Comparison of ENCODE assay signal across 8 mouse cellular contexts in the genomic region with DNA sequence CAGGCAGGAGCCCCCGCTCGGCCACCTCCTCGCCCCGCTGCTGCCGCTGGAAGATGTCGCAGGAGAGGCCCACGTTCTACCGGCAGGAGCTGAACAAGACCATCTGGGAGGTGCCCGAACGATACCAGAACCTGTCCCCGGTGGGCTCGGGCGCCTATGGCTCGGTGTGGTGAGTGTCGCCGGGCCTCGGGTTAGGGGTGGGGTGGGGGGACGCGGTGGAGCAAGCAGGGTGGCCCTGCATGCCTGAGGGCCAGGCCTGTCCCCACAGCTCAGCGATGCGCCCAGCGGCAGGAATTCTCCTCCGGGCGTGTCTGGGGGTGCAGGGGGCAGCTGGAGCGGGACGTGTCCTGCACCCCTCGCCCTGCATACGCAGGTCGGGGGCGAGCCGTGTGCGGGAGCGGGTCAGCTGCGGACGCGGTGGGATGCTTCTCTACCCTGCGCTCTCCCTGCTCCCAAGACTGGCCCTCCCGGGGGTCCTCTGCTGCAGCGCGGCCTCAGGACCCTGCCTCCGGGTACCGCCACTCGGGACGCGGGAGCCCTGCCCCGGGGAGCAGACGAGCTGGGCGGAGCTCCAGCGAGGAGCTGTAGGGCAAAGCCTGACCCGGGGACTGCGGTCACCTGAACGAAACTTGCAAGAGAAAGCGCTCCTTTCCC. TPM values are rescaled to one million over a fixed set of nuclear protein-coding genes. Genes with fewer than 3 reads are reported as not detected.
DNase-seq lines count a peak whose midpoint lies in the region; ATAC-seq and TF ChIP-seq lines count a peak whose summit lies in the region.

No protein-coding gene starts in this region.

- H3K9ac ChIP-seq in limb, embryonic 13.5 days = peak overlapping the region; percentile 96
- peak overlapping the region; percentile 96 for H3K9ac ChIP-seq in midbrain, embryonic 16.5 days (ENCODE audit: low read depth, low read length)
- peak overlapping the region; percentile 86 for H3K9ac ChIP-seq in stomach, embryonic 14.5 days (replicated peaks; ENCODE audit: low read depth, low read length)

- peak overlapping the region; percentile 96 for H3K27ac ChIP-seq in layer of hippocampus, adult 2 months
- peak overlapping the region; percentile 95 for H3K27ac ChIP-seq in limb, embryonic 13.5 days
- peak overlapping the region; percentile 96 for H3K27ac ChIP-seq in midbrain, embryonic 16.5 days (ENCODE audit: low read length)
- peak overlapping the region; percentile 96 for H3K27ac ChIP-seq in stomach, embryonic 14.5 days (ENCODE audit: low read length)

- H3K4me3 ChIP-seq in layer of hippocampus, adult 2 months = peak overlapping the region; percentile 97
- peak overlapping the region; percentile 97 for H3K4me3 ChIP-seq in limb, embryonic 13.5 days
- peak overlapping the region; percentile 99 for H3K4me3 ChIP-seq in midbrain, embryonic 16.5 days (ENCODE audit: low read depth, low read length)
- peak overlapping the region; percentile 99 for H3K4me3 ChIP-seq in stomach, embryonic 14.5 days (ENCODE audit: low read depth, low read length)

- H3K4me2 ChIP-seq in limb, embryonic 13.5 days (replicated peaks) = peak overlapping the region; percentile 76
- H3K4me2 ChIP-seq in midbrain, embryonic 16.5 days (ENCODE audit: low read length) = peak overlapping the region; percentile 82
- H3K4me2 ChIP-seq in stomach, embryonic 14.5 days (replicated peaks; ENCODE audit: low read depth, low read length) = peak overlapping the region; percentile 79

- no peak for TF ChIP-seq POLR2A in brain, embryonic 14.5 days (IDR thresholded peaks at IDR 0.05; ENCODE audit: borderline replicate concordance, extremely low read depth, insufficient read depth, insufficient read length, poor library complexity, severe bottlenecking)

- peaks cover 13% of the 10 kb centered on the region for H3K27me3 ChIP-seq in limb, embryonic 13.5 days
- peaks cover 2% of the 10 kb centered on the region; the same call in 1 of the 2 replicates for H3K27me3 ChIP-seq in midbrain, embryonic 16.5 days (ENCODE audit: control insufficient read depth, insufficient read depth, low read depth, low read length)
- H3K27me3 ChIP-seq in stomach, embryonic 14.5 days (ENCODE audit: control insufficient read depth, insufficient read depth, low read length) = 0 out of 2 replicates have a peak, but pooled peaks cover 2% of the 10 kb centered on the region

- no peaks in the 10 kb centered on the region for H3K9me3 ChIP-seq in limb, embryonic 13.5 days
- no peaks in the 10 kb centered on the region for H3K9me3 ChIP-seq in midbrain, embryonic 16.5 days (replicated peaks; ENCODE audit: control insufficient read depth, low read length, poor library complexity, severe bottlenecking)
- H3K9me3 ChIP-seq in stomach, embryonic 14.5 days (ENCODE audit: control insufficient read depth, low read depth, low read length) = no peaks in the 10 kb centered on the region

- peak; percentile 59 for ATAC-seq in erythroid progenitor cell, adult 5-6 weeks (replicated peaks; ENCODE audit: low FRiP score, poor library complexity, severe bottlenecking)
- ATAC-seq in limb, embryonic 13.5 days (ENCODE audit: low FRiP score, low read depth) = peak; percentile 22; the same call in 1 of the 2 replicates
- ATAC-seq in midbrain, embryonic 16.5 days = peak; percentile 68
- peak; percentile 17; the same call in 1 of the 2 replicates for ATAC-seq in stomach, embryonic 14.5 days (ENCODE audit: insufficient number of reproducible peaks, insufficient read depth, low FRiP score, low read depth)

- H3K4me1 ChIP-seq in limb, embryonic 13.5 days = peaks cover 46% of the 10 kb centered on the region
- H3K4me1 ChIP-seq in midbrain, embryonic 16.5 days (ENCODE audit: control insufficient read depth, insufficient read depth, low read length) = peaks cover 30% of the 10 kb centered on the region
- peaks cover 31% of the 10 kb centered on the region for H3K4me1 ChIP-seq in stomach, embryonic 14.5 days (ENCODE audit: control insufficient read depth, insufficient read depth, low read length)

- intact Hi-C loops in heart, postnatal 36 days (cut with DNase I) = loop anchor here (1.0 to 5.0 kb wide), 3 partner anchors 50 to 235 kb away; no protein-coding TSS in a partner anchor

- WGBS in limb, embryonic 13.5 days = under 1% methylated on average over 52 of the region's 53 CpGs
- 1% methylated on average over 45 of the region's 53 CpGs for WGBS in midbrain, embryonic 16.5 days
- 1% methylated on average over 52 of the region's 53 CpGs for WGBS in stomach, embryonic 14.5 days

- TF ChIP-seq CTCF in layer of hippocampus, adult 2 months (conservative IDR thresholded peaks at IDR 0.05) = no peak; the same call in 1 of the 2 replicates
- TF ChIP-seq CTCF in brain, embryonic 14.5 days (IDR thresholded peaks at IDR 0.05; ENCODE audit: borderline replicate concordance, extremely low read depth, insufficient read depth, insufficient read length) = no peak

- no peaks in the 10 kb centered on the region for H3K36me3 ChIP-seq in limb, embryonic 13.5 days
- H3K36me3 ChIP-seq in midbrain, embryonic 16.5 days (ENCODE audit: control insufficient read depth, insufficient read depth, low read length) = no peaks in the 10 kb centered on the region
- H3K36me3 ChIP-seq in stomach, embryonic 14.5 days (ENCODE audit: control insufficient read depth, insufficient read depth, low read length) = no peaks in the 10 kb centered on the region; the same call in 1 of the 2 replicates

- DNase-seq in layer of hippocampus, adult 2 months (ENCODE audit: low spot score in 2 of 2) = no peak
- DNase-seq in layer of hippocampus, adult 11-12 months (ENCODE audit: low spot score) = no peak
- peak; percentile 55 for DNase-seq in brain, embryonic 14.5 days (ENCODE audit: low read depth)
- peak; percentile 58 to 70 for DNase-seq in heart, postnatal 36 days

RNA-seq across cellular contexts. Expression of gene Mapk14, which starts 0.7 kb away (rescaled TPM):
- total RNA-seq in layer of hippocampus, adult 2 months (2021) = 10 to 100 TPM; 70.6 to 82.7 TPM
- polyA plus RNA-seq in brain, embryonic 14.5 days (2012; rRNA removed) = 64.7 and 66.2 TPM in 2 replicates
- 53.7 and 58.7 TPM in 2 replicates for total RNA-seq in erythroid progenitor cell, adult 5-6 weeks (2015; ENCODE audit: low replicate concordance)
- total RNA-seq in erythroid progenitor cell, adult 5-6 weeks (2017; ENCODE audit: low replicate concordance) = 63.1 and 64.9 TPM in 2 replicates
- total RNA-seq in heart, postnatal 36 days (2021) = 10 to 100 TPM; 49.6 to 54.5 TPM
- 37.1 and 37.8 TPM in 2 replicates for polyA plus RNA-seq in limb, embryonic 13.5 days (2015; fragmentation: Nextera tagmentation; extraction: Ambion mirVana)
- polyA plus RNA-seq in midbrain, embryonic 16.5 days (2015; fragmentation: Nextera tagmentation; extraction: Ambion mirVana) = 23.2 TPM in 2 replicates
- 51.9 and 53.4 TPM in 2 replicates for polyA plus RNA-seq in stomach, embryonic 14.5 days (2014; fragmentation: Nextera tagmentation; extraction: Ambion mirVana)

RNA-seq across cellular contexts. Expression of gene Slc26a8, which starts 1.8 kb away (rescaled TPM):
- total RNA-seq in layer of hippocampus, adult 2 months (2021) = 1 to 10 TPM; 6.3 to 6.9 TPM
- polyA plus RNA-seq in brain, embryonic 14.5 days (2012; rRNA removed) = 3.1 and 3.2 TPM in 2 replicates
- 5.0 TPM in 1 of 2 replicates, not detected in the other for total RNA-seq in erythroid progenitor cell, adult 5-6 weeks (2015; ENCODE audit: low replicate concordance)
- 1.3 and 3.9 TPM in 2 replicates for total RNA-seq in erythroid progenitor cell, adult 5-6 weeks (2017; ENCODE audit: low replicate concordance)
- under 1 TPM; 0.33 to 0.57 TPM for total RNA-seq in heart, postnatal 36 days (2021)
- polyA plus RNA-seq in limb, embryonic 13.5 days (2015; fragmentation: Nextera tagmentation; extraction: Ambion mirVana) = 0.98 and 1.2 TPM in 2 replicates
- 1.6 and 2.1 TPM in 2 replicates for polyA plus RNA-seq in midbrain, embryonic 16.5 days (2015; fragmentation: Nextera tagmentation; extraction: Ambion mirVana)
- polyA plus RNA-seq in stomach, embryonic 14.5 days (2014; fragmentation: Nextera tagmentation; extraction: Ambion mirVana) = 0.94 and 1.9 TPM in 2 replicates

RNA-seq across cellular contexts. Expression of gene AC170998.1, which starts 34.1 kb away (rescaled TPM):
- total RNA-seq in layer of hippocampus, adult 2 months (2021) = 1 to 10 TPM; 2.7 to 5.5 TPM
- polyA plus RNA-seq in brain, embryonic 14.5 days (2012; rRNA removed) = 0.53 and 0.89 TPM in 2 replicates
- total RNA-seq in erythroid progenitor cell, adult 5-6 weeks (2015; ENCODE audit: low replicate concordance) = 2.1 TPM in 1 of 2 replicates, not detected in the other
- total RNA-seq in erythroid progenitor cell, adult 5-6 weeks (2017; ENCODE audit: low replicate concordance) = 13.0 TPM in 1 of 2 replicates, not detected in the other
- total RNA-seq in heart, postnatal 36 days (2021) = under 1 TPM in 1 of 2 experiments, not detected in 1; 0.62 TPM
- 3.2 and 3.7 TPM in 2 replicates for polyA plus RNA-seq in limb, embryonic 13.5 days (2015; fragmentation: Nextera tagmentation; extraction: Ambion mirVana)
- polyA plus RNA-seq in midbrain, embryonic 16.5 days (2015; fragmentation: Nextera tagmentation; extraction: Ambion mirVana) = 2.3 and 3.2 TPM in 2 replicates
- polyA plus RNA-seq in stomach, embryonic 14.5 days (2014; fragmentation: Nextera tagmentation; extraction: Ambion mirVana) = 4.2 and 5.4 TPM in 2 replicates

Comparison
In these comparisons a context has a peak if more than half of its experiments do, and no peak if none do; other contexts are left out.
1. DNase-seq: peak in brain, embryonic 14.5 days (single experiment) and heart, postnatal 36 days (2 of 2); none in layer of hippocampus, adult 2 months (0 of 2) and layer of hippocampus, adult 11-12 months (single experiment).
2. ATAC-seq: peak in every context shown above with its lines; median percentile 68 in midbrain, embryonic 16.5 days; 59 in erythroid progenitor cell, adult 5-6 weeks; 22 in limb, embryonic 13.5 days; 17 in stomach, embryonic 14.5 days.
3. Peak in every context shown above with its lines, with median percentiles within 50 percentile points of each other: H3K27ac ChIP-seq, H3K4me3 ChIP-seq, H3K4me2 ChIP-seq and H3K9ac ChIP-seq.